11 mouse cellular contexts compared by ENCODE assay signal in the genomic region with DNA sequence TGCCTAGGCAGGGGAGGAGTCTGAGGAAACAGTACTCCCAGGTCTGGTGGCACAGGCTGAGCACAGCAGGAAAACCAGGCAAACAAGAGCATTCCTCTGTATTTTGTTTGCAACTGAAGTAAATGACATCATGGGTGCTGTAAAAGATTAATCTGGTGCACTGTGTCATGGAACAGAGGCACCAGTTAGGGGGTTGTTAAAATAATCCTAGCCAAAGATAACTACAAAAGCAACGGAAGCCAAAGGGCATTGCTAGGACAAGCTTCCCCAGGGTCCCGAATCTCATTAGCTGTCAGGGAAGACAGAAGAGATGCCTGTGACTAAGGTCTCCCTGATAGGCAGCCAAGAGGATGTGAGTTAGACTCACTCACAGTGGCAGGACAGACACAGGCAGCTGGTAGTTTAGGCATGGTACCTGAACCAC. TPM values are rescaled to one million over a fixed set of nuclear protein-coding genes. Genes with fewer than 3 reads are reported as not detected.
A peak's percentile ranks its signal among the peaks of the same experiment; 100 is the strongest.
DNase-seq lines count a peak whose midpoint lies in the region; ATAC-seq and TF ChIP-seq lines count a peak whose summit lies in the region.
"Had no signal": no experiment of that assay in that cellular context is flagged by ENCODE, and none has a peak within 500 bp of the region (broad histone marks: within the 10 kb centered on the region; RNA-seq: fewer than 3 reads in every experiment).

No protein-coding gene starts in this region.

- H3ac ChIP-seq in C2C12 (ENCODE audit: control insufficient read depth, insufficient read length, low read depth): no peak overlapping the region

- no peaks in the 10 kb centered on the region for H3K79me3 ChIP-seq in C2C12 (ENCODE audit: low read depth)

- ATAC-seq in heart, embryonic 15.5 days (replicated peaks; ENCODE audit: insufficient number of reproducible peaks, insufficient read depth, low FRiP score, low read depth): peak; percentile 58

- peak overlapping the region; percentile 83 for H3K27ac ChIP-seq in heart, embryonic 15.5 days
- H3K27ac ChIP-seq: lung, embryonic 15.5 days; neural tube, embryonic 12.5 days had no signal

- peak; percentile 36 for DNase-seq in adrenal gland, postnatal 10 days
- no peak for DNase-seq in adrenal gland, postnatal 4 days (ENCODE audit: low spot score in 2 of 2)
- DNase-seq in kidney, postnatal 14 days: peak; percentile 82
- no peak for DNase-seq in retina, postnatal 1 day
- DNase-seq in layer of hippocampus, postnatal 36 days: no peak
- no peak for DNase-seq in right cerebral cortex, postnatal 14 days
- DNase-seq: cerebellum, postnatal 36 days had no signal

- H3K36me3 ChIP-seq in C2C12 (ENCODE audit: control insufficient read depth, insufficient read depth): no peaks in the 10 kb centered on the region
- no peaks in the 10 kb centered on the region for H3K36me3 ChIP-seq in heart, embryonic 15.5 days
- H3K36me3 ChIP-seq: lung, embryonic 15.5 days; neural tube, embryonic 12.5 days had no signal

- H3K4me2 ChIP-seq in heart, embryonic 15.5 days: no peak overlapping the region
- H3K4me2 ChIP-seq: lung, embryonic 15.5 days; neural tube, embryonic 12.5 days had no signal

- WGBS in heart, embryonic 15.5 days: 13% methylated on average over 2 of the region's 2 CpGs

- no peaks in the 10 kb centered on the region for H3K9me3 ChIP-seq in heart, embryonic 15.5 days (replicated peaks)
- H3K9me3 ChIP-seq: lung, embryonic 15.5 days; neural tube, embryonic 12.5 days had no signal

- H3K4me3 ChIP-seq in C2C12 (ENCODE audit: insufficient read depth, poor library complexity, severe bottlenecking): no peak overlapping the region
- H3K4me3 ChIP-seq in heart, embryonic 15.5 days: no peak overlapping the region
- H3K4me3 ChIP-seq: lung, embryonic 15.5 days; neural tube, embryonic 12.5 days had no signal

- H3K4me1 ChIP-seq in heart, embryonic 15.5 days (replicated peaks): peaks cover 46% of the 10 kb centered on the region

- H3K79me2 ChIP-seq in C2C12 (ENCODE audit: control insufficient read depth, insufficient read depth): no peaks in the 10 kb centered on the region

- no peak overlapping the region for H3K9ac ChIP-seq in heart, embryonic 15.5 days
- H3K9ac ChIP-seq: lung, embryonic 15.5 days; neural tube, embryonic 12.5 days had no signal

- TF ChIP-seq CTCF in C2C12 (IDR thresholded peaks at IDR 0.05; ENCODE audit: control insufficient read depth, insufficient read depth, insufficient read length): no peak

- no peaks in the 10 kb centered on the region for H3K27me3 ChIP-seq in C2C12 (ENCODE audit: control insufficient read depth, insufficient read depth, insufficient read length)
- no peaks in the 10 kb centered on the region for H3K27me3 ChIP-seq in heart, embryonic 15.5 days
- H3K27me3 ChIP-seq: lung, embryonic 15.5 days; neural tube, embryonic 12.5 days had no signal

TF ChIP-seq in C2C12, 6 proteins besides CTCF, POLR2A, EP300 and RAD21:
- TF ChIP-seq MYOG (IDR thresholded peaks at IDR 0.05; ENCODE audit: control insufficient read depth, extremely low read depth, insufficient read length): no peak
- peak; percentile 76 for TF ChIP-seq MYOD1 (IDR thresholded peaks at IDR 0.05; ENCODE audit: control insufficient read depth, insufficient read length, low read depth)

RNA-seq across cellular contexts. Expression of gene Hint1, which starts 14.9 kb away (rescaled TPM):
- total RNA-seq in adrenal gland, postnatal 10 days (2021): 100 to 1,000 TPM; 337 to 370 TPM
- 100 to 1,000 TPM; 353 to 385 TPM for total RNA-seq in adrenal gland, postnatal 4 days (2021)
- polyA plus RNA-seq in C2C12 (2012; fragmentation: generic; extraction: Trizol): 1,165 TPM
- 497 and 753 TPM in 2 replicates for polyA plus RNA-seq in heart, embryonic 15.5 days (2015; fragmentation: Nextera tagmentation; extraction: Ambion mirVana)
- 100 to 1,000 TPM; 264 to 281 TPM for total RNA-seq in layer of hippocampus, postnatal 36 days (2021)

RNA-seq across cellular contexts. Expression of gene Lyrm7, which starts 20.3 kb away (rescaled TPM):
- total RNA-seq in adrenal gland, postnatal 10 days (2021): 10 to 100 TPM; 14.5 to 30.3 TPM
- 10 to 100 TPM; 12.5 to 12.7 TPM for total RNA-seq in adrenal gland, postnatal 4 days (2021)
- polyA plus RNA-seq in C2C12 (2012; fragmentation: generic; extraction: Trizol): 0.25 TPM
- polyA plus RNA-seq in heart, embryonic 15.5 days (2015; fragmentation: Nextera tagmentation; extraction: Ambion mirVana): 17.5 and 24.7 TPM in 2 replicates
- 10 to 100 TPM; 27.9 to 30.8 TPM for total RNA-seq in layer of hippocampus, postnatal 36 days (2021)

RNA-seq across cellular contexts. Expression of gene Gpx3, which starts 21.2 kb away (rescaled TPM):
- total RNA-seq in adrenal gland, postnatal 10 days (2021): 100 to 1,000 TPM; 116 to 123 TPM
- total RNA-seq in adrenal gland, postnatal 4 days (2021): 100 to 1,000 TPM in 1 of 2 experiments, 10 to 100 TPM in 1; 33.8 to 163 TPM
- 2.0 TPM for polyA plus RNA-seq in C2C12 (2012; fragmentation: generic; extraction: Trizol)
- polyA plus RNA-seq in heart, embryonic 15.5 days (2015; fragmentation: Nextera tagmentation; extraction: Ambion mirVana): 751 and 850 TPM in 2 replicates
- 1 to 10 TPM; 3.4 to 4.6 TPM for total RNA-seq in layer of hippocampus, postnatal 36 days (2021)

Comparison
In these comparisons a context has a peak if more than half of its experiments do, and no peak if none do; other contexts are left out.
1. DNase-seq: peak in adrenal gland, postnatal 10 days (single experiment) and kidney, postnatal 14 days (single experiment); none in adrenal gland, postnatal 4 days (0 of 2), retina, postnatal 1 day (single experiment), layer of hippocampus, postnatal 36 days (0 of 2) and right cerebral cortex, postnatal 14 days (single experiment).
2. RNA of gene Gpx3, which starts 21.2 kb away (total RNA-seq): 33.8 to 163 TPM in adrenal gland, postnatal 4 days and 116 to 123 TPM in adrenal gland, postnatal 10 days; 3.4 to 4.6 TPM in layer of hippocampus, postnatal 36 days; every median in the first group is over 4 times any median in the second.